Mouse (Mus musculus) cerebellum, adult 2 months (tissue): ENCODE measurements around the gene Washc1.

Experiments used
- CTCF ChIP-seq: fragments of 200-500 bp; IDR thresholded peaks from 2 replicates; pipeline ENCODE4 v1.5.1; 2011; ENCODE audit warnings: low read depth, mild to moderate bottlenecking, control low read depth, low read length, moderate library complexity, borderline replicate concordance; ENCODE audit not compliant: insufficient read depth
- POLR2A ChIP-seq: fragments of 200-500 bp; IDR thresholded peaks from 2 replicates; pipeline ENCODE4 v1.6.1; 2011; ENCODE audit warnings: low read length, control low read depth, borderline replicate concordance; ENCODE audit not compliant: insufficient read depth

DNA sequence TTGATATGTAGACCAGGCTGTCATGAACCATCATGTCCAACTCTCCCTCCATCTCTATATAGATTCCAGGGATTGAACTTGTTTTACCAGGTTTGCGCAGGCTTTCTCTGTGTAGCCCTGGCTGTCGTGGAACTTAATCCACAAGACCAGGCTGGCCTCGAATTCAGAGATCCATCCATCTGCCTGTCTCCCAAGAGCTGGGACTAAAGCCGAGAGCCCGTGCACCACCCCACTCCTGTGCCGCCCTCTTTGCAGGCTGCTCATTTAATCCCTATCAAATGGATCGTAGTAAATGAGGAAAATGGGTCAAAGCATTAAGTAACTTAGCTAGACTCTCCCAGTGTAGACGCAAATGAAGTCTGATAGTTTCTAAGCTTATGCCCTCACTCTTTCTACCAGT, 3.9 kb upstream of the Washc1 start:
- no peak for TF ChIP-seq POLR2A
- no peak for TF ChIP-seq CTCF
